Mouse (Mus musculus) midbrain, postnatal 0 days (tissue): ENCODE results near the gene Nr6a1. TPM values are rescaled to one million over a fixed set of nuclear protein-coding genes. Genes with fewer than 3 reads are reported as not detected.

Experiments
- ATAC-seq: fragments of 200-750 bp; cut with Nextera tagmentation; 2 replicates; pipeline ENCODE4 v1.8.0; 2017; ENCODE audit warnings: moderate number of reproducible peaks, mild to moderate bottlenecking, moderate TSS enrichment, moderate library complexity; ENCODE audit not compliant: low FRiP score
- DNase-seq: peaks from one replicate; pipeline ENCODE4 v3.0.0-alpha.2; 2015; ENCODE audit warnings: low spot score
- H3K27ac ChIP-seq: fragments of 300-500 bp; sonication (generic); 2 replicates; pipeline ENCODE4 v1.5.1; 2014; ENCODE audit warnings: low read depth, mild to moderate bottlenecking, low read length, mixed read lengths
- H3K27me3 ChIP-seq: fragments of 300-500 bp; sonication (generic); 2 replicates; pipeline ENCODE4 v1.6.1; 2014; ENCODE audit warnings: low read length, control low read depth, mixed read lengths; ENCODE audit not compliant: insufficient read depth
- H3K36me3 ChIP-seq: fragments of 300-500 bp; sonication (generic); 2 replicates; pipeline ENCODE4 v1.6.1; 2014; ENCODE audit warnings: low read length, control low read depth, mixed read lengths; ENCODE audit not compliant: insufficient read depth
- H3K4me1 ChIP-seq: fragments of 300-500 bp; sonication (generic); 2 replicates; pipeline ENCODE4 v1.6.1; 2014; ENCODE audit warnings: mild to moderate bottlenecking, control low read depth, antibody characterized with exemption, low read length, mixed read lengths; ENCODE audit not compliant: insufficient read depth
- H3K4me2 ChIP-seq: fragments of 300-500 bp; sonication (generic); 2 replicates; pipeline ENCODE4 v1.6.1; 2014; ENCODE audit warnings: low read depth, mild to moderate bottlenecking, low read length, mixed read lengths; ENCODE audit not compliant: poor library complexity, severe bottlenecking
- H3K4me3 ChIP-seq: fragments of 300-500 bp; sonication (generic); 2 replicates; pipeline ENCODE4 v1.5.1; 2014; ENCODE audit warnings: low read depth, mild to moderate bottlenecking, low read length, moderate library complexity
- H3K9ac ChIP-seq: fragments of 300-500 bp; sonication (generic); replicated peaks from 2 replicates; pipeline ENCODE4 v1.6.1; 2014; ENCODE audit warnings: mild to moderate bottlenecking, low read length, moderate library complexity, mixed read lengths; ENCODE audit not compliant: poor library complexity, severe bottlenecking
- H3K9me3 ChIP-seq: fragments of 300-500 bp; sonication (generic); 2 replicates; pipeline ENCODE4 v1.6.1; 2016; ENCODE audit warnings: low read length, control low read depth
- CTCF ChIP-seq: IDR thresholded peaks from 2 replicates; pipeline ENCODE4 v1.5.1; 2016; ENCODE audit warnings: antibody characterized with exemption, mild to moderate bottlenecking
- WGBS: fragments of 180-500 bp; shearing (Covaris S2); extraction: QIAGEN DNeasy Blood & Tissue Kit; methylation state at CpG from one replicate; pipeline ENCODE4 v1.1.7; 2014; 5-methylcytosine and 5-hydroxymethylcytosine counted together
- polyA plus RNA-seq: library from polyadenylated mRNA; unstranded; fragments of >200 nt; fragmentation: Nextera tagmentation; extraction: Ambion mirVana; gene quantifications from 2 replicates; pipeline ENCODE4 v1.2.1, GENCODE M21; 2015
- total RNA-seq: library from RNA; depleted of rRNA; stranded (reverse); fragments of >200 nt; gene quantifications from 2 replicates; pipeline ENCODE4 v1.2.3, GENCODE M21; 2014

The Nr6a1 gene
- total and polyA plus RNA-seq, 2 experiments from 2014 or later, result 0.93 to 4.9 TPM

GRCm38 (mm10) chr2:38695770-38696169 lies 231.7 kb downstream of the Nr6a1 start:
- no peak for DNase-seq
- H3K9ac ChIP-seq, result no peak overlapping the region
- 36% methylated on average over 9 of the region's 9 CpGs for WGBS
- no peak for TF ChIP-seq CTCF
- no peaks in the 10 kb centered on the region for H3K4me1 ChIP-seq
- no peaks in the 10 kb centered on the region for H3K9me3 ChIP-seq
- H3K4me2 ChIP-seq, result no peak overlapping the region
- no peaks in the 10 kb centered on the region for H3K36me3 ChIP-seq
- no peak overlapping the region for H3K4me3 ChIP-seq
- no peak overlapping the region for H3K27ac ChIP-seq
- ATAC-seq, result no peak
- H3K27me3 ChIP-seq, result peaks cover 7% of the 10 kb centered on the region; the same call in 1 of the 2 replicates

- DNase-seq, result peak; percentile 34
- ATAC-seq, result no peak
- 33% methylated on average over 8 of the region's 8 CpGs for WGBS
Measured at GRCm38 (mm10) chr2:38691542-38691941, 235.9 kb downstream of the Nr6a1 start.

GRCm38 (mm10) chr2:38689881-38690280 lies 237.6 kb downstream of the Nr6a1 start:
- ATAC-seq, result no peak
- H3K4me3 ChIP-seq, result no peak overlapping the region

More at GRCm38 (mm10) chr2:38691542-38691941, 235.9 kb downstream of the Nr6a1 start:
- Histone ChIP-seq H3K9ac (no peak overlapping the region), H3K4me3 (no peak overlapping the region), H3K4me2 (no peak overlapping the region), H3K27me3 (0 out of 2 replicates have a peak, but pooled peaks cover 6% of the 10 kb centered on the region), H3K27ac (no peak overlapping the region), H3K36me3 (no peaks in the 10 kb centered on the region), H3K9me3 (no peaks in the 10 kb centered on the region), H3K4me1 (peaks cover 4% of the 10 kb centered on the region; the same call in 1 of the 2 replicates)
- peak; percentile 66 for TF ChIP-seq CTCF

GRCm38 (mm10) chr2:38688791-38689520 lies 238.5 kb downstream of the Nr6a1 start:
- H3K4me3 ChIP-seq, result peak overlapping the region; percentile 28; the same call in 1 of the 2 replicates
- H3K4me1 ChIP-seq, result peaks cover 4% of the 10 kb centered on the region; the same call in 1 of the 2 replicates
- no peaks in the 10 kb centered on the region for H3K9me3 ChIP-seq
- 0 out of 2 replicates have a peak, but pooled peaks cover 6% of the 10 kb centered on the region for H3K27me3 ChIP-seq
- H3K9ac ChIP-seq, result peak overlapping the region; percentile 51
- peak overlapping the region; percentile 62; the same call in 1 of the 2 replicates for H3K27ac ChIP-seq
- H3K36me3 ChIP-seq, result no peaks in the 10 kb centered on the region
- WGBS, result 3% methylated on average over 28 of the region's 29 CpGs
- ATAC-seq, result peak; percentile 76
- peak; percentile 86 for DNase-seq
- TF ChIP-seq CTCF, result peak; percentile 74
- H3K4me2 ChIP-seq, result peak overlapping the region; percentile 50

More at GRCm38 (mm10) chr2:38689881-38690280, 237.6 kb downstream of the Nr6a1 start:
- Histone ChIP-seq H3K27me3 (0 out of 2 replicates have a peak, but pooled peaks cover 6% of the 10 kb centered on the region), H3K9me3 (no peaks in the 10 kb centered on the region), H3K4me1 (peaks cover 4% of the 10 kb centered on the region; the same call in 1 of the 2 replicates), H3K27ac (no peak overlapping the region), H3K36me3 (no peaks in the 10 kb centered on the region), H3K9ac (no peak overlapping the region), H3K4me2 (no peak overlapping the region)
- no peak for TF ChIP-seq CTCF
- no peak for DNase-seq
- WGBS, result 35% methylated on average over 1 of the region's 1 CpGs

- DNase-seq (no peak), ATAC-seq (no peak)
- no peak overlapping the region for H3K9ac ChIP-seq
- no peak overlapping the region for H3K27ac ChIP-seq
- H3K4me1 ChIP-seq, result peaks cover 4% of the 10 kb centered on the region; the same call in 1 of the 2 replicates
- TF ChIP-seq CTCF, result no peak
- H3K27me3 ChIP-seq, result 0 out of 2 replicates have a peak, but pooled peaks cover 6% of the 10 kb centered on the region
- no peak overlapping the region for H3K4me2 ChIP-seq
- no peaks in the 10 kb centered on the region for H3K9me3 ChIP-seq
- H3K36me3 ChIP-seq, result no peaks in the 10 kb centered on the region
- no peak overlapping the region for H3K4me3 ChIP-seq
- WGBS, result 84% methylated on average over 3 of the region's 3 CpGs
Measured at GRCm38 (mm10) chr2:38685746-38686145, 241.7 kb downstream of the Nr6a1 start.

GRCm38 (mm10) chr2:38683083-38683482 lies 244.4 kb downstream of the Nr6a1 start:
- H3K9ac ChIP-seq, result no peak overlapping the region
- no peak for ATAC-seq
- no peak overlapping the region for H3K4me2 ChIP-seq
- 91% methylated on average over 5 of the region's 5 CpGs for WGBS
- H3K27me3 ChIP-seq, result no peaks in the 10 kb centered on the region
- H3K4me1 ChIP-seq, result no peaks in the 10 kb centered on the region
- no peak overlapping the region for H3K27ac ChIP-seq
- H3K36me3 ChIP-seq, result no peaks in the 10 kb centered on the region
- no peaks in the 10 kb centered on the region for H3K9me3 ChIP-seq
- no peak overlapping the region for H3K4me3 ChIP-seq
- DNase-seq, result no peak
- TF ChIP-seq CTCF, result no peak
